Mouse (Mus musculus) spleen, adult 2 months (tissue): ENCODE measurements around the gene Cct3.

Experiments used
- CTCF ChIP-seq: fragments of 200-500 bp; IDR thresholded peaks from 2 replicates; pipeline ENCODE4 v1.5.1; 2011; ENCODE audit warnings: mild to moderate bottlenecking, inconsistent platforms; ENCODE audit not compliant: insufficient read depth, insufficient read length, insufficient replicate concordance; ENCODE audit errors: extremely low read depth
- POLR2A ChIP-seq: fragments of 200-500 bp; IDR thresholded peaks from 2 replicates; pipeline ENCODE4 v1.6.1; 2011; ENCODE audit warnings: low read depth, low read length, inconsistent platforms

DNA sequence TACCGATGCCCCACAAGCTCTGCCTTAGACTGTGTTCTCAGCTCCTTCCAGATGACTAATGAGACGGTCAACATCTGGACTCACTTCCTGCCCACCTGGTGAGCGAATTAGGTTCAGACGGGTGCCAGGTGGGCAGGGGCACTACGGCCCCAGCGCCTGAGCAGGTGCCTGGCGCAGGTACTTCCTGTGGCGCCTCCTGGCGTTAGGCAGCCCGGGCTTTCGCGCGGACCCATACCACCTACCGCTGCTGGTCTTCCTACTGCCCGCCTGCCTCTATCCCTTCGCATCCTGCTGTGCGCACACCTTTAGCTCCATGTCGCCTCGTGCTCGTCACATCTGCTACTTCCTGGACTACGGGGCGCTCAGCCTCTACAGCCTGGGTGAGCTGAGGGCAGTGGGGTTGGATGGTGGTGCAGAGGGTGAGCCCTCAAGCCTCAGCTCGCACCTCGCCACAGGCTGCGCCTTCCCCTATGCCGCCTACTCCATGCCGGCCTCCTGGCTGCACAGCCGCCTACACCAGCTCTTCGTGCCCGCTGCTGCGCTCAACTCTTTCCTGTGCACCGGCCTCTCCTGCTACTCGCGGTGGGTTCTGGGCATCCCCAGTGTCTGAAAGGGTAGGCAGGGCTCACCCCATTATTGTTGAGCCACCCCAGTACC, 68.9 kb downstream of the Cct3 start:
- TF ChIP-seq POLR2A (no peak), CTCF (no peak)
